Mouse (Mus musculus) embryonic facial prominence, embryonic 12.5 days (tissue): ENCODE measurements around the gene Usp20. TPM values are rescaled to one million over a fixed set of nuclear protein-coding genes. Genes with fewer than 3 reads are reported as not detected.

Source experiments
- ATAC-seq: fragments of 200-750 bp; cut with Nextera tagmentation; 2 replicates; pipeline ENCODE4 v1.8.0; 2017; ENCODE audit not compliant: insufficient number of reproducible peaks, insufficient read depth, low FRiP score, low TSS enrichment
- H3K27ac ChIP-seq: fragments of 300-500 bp; sonication (generic); 2 replicates; pipeline ENCODE4 v1.5.1; 2016; ENCODE audit warnings: mild to moderate bottlenecking
- H3K27me3 ChIP-seq: fragments of 300-500 bp; sonication (generic); 2 replicates; pipeline ENCODE4 v1.6.1; 2016; ENCODE audit warnings: mild to moderate bottlenecking, moderate library complexity
- H3K36me3 ChIP-seq: fragments of 300-500 bp; sonication (generic); 2 replicates; pipeline ENCODE4 v1.6.1; 2016; ENCODE audit warnings: mild to moderate bottlenecking
- H3K4me1 ChIP-seq: fragments of 300-500 bp; sonication (generic); 2 replicates; pipeline ENCODE4 v1.6.1; 2016
- H3K4me2 ChIP-seq: fragments of 300-500 bp; sonication (generic); replicated peaks from 2 replicates; pipeline ENCODE4 v1.6.1; 2016; ENCODE audit warnings: mild to moderate bottlenecking, moderate library complexity
- H3K4me3 ChIP-seq: fragments of 300-500 bp; sonication (generic); 2 replicates; pipeline ENCODE4 v1.5.1; 2016; ENCODE audit warnings: mild to moderate bottlenecking
- H3K9ac ChIP-seq: fragments of 300-500 bp; sonication (generic); 2 replicates; pipeline ENCODE4 v1.6.1; 2016; ENCODE audit warnings: mild to moderate bottlenecking, moderate library complexity
- H3K9me3 ChIP-seq: fragments of 300-500 bp; sonication (generic); 2 replicates; pipeline ENCODE4 v1.6.1; 2016; ENCODE audit warnings: mild to moderate bottlenecking, moderate library complexity
- WGBS: fragments of 180-500 bp; shearing (Covaris S2); methylation state at CpG from one replicate; pipeline ENCODE4 v1.1.7; 2016; 5-methylcytosine and 5-hydroxymethylcytosine counted together
- polyA plus RNA-seq: library from polyadenylated mRNA; unstranded; fragments of >200 nt; fragmentation: Nextera tagmentation; extraction: Ambion mirVana; gene quantifications from 2 replicates; pipeline ENCODE4 v1.2.1, GENCODE M21; 2016

Usp20 gene
- polyA plus RNA-seq, 1 experiment from 2014 or later, result 24.5 TPM

DNA sequence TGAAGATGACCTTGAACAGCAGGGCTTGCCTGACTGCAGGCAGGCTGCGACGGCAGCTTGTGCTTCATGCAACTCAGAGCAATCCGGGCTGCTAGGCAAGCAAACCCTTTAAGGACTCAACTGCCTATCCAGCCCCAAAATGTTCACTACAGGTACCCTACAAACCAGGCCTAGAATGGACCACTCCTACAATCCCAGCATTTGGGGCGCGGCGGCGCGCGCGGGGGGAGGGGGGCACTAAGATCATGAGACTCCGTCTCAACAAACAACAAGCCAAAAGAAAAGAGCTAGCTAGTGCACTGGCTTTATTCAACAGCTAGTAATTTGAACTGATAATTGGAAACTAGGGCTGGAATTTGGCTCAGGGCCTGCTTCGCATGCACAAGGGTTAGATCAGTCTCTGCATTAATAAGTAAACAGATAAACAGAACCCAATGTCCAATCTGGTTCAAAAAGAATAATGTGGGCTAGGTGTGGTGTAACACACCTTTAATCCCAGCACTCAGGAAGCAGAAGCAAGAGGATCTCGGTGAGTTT lies 85.0 kb downstream of the Usp20 start:
- Histone ChIP-seq H3K27ac (peak overlapping the region; percentile 42), H3K4me1 (peaks cover 24% of the 10 kb centered on the region), H3K27me3 (no peaks in the 10 kb centered on the region), H3K4me2 (no peak overlapping the region), H3K36me3 (peaks cover 3% of the 10 kb centered on the region), H3K9ac (no peak overlapping the region), H3K9me3 (no peaks in the 10 kb centered on the region), H3K4me3 (no peak overlapping the region)
- WGBS, result 75% methylated on average over 13 of the region's 13 CpGs
- ATAC-seq, result no peak

DNA sequence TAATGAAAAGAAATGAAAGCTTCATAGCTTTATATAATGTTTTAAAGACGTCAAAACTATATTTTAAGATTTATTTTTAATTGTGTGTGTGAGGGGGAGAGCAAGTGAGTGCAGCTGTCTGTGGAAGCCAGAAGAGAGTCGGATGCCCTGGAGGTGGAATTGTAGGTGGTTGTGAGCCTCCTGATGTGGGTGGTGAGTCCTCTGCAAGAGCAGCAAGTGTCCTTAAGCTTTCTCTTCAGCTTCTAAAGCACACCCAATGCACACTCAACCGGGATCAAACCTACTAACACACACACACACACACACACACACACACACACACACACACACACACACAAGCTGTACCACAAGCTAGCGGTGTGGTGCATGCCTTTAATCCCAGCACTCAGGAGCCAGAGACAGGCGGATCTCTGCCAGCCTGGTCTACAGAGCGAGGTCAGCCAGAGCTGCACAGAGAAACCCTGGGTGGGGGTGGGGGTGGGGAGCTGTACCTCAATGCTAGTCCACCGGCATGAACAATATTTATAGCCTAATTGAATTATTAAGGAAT lies 85.7 kb downstream of the Usp20 start:
- H3K36me3 ChIP-seq, result peaks cover 9% of the 10 kb centered on the region; the same call in 1 of the 2 replicates
- H3K27me3 ChIP-seq, result no peaks in the 10 kb centered on the region
- H3K4me1 ChIP-seq, result peaks cover 24% of the 10 kb centered on the region
- no peak overlapping the region for H3K9ac ChIP-seq
- H3K27ac ChIP-seq, result peak overlapping the region; percentile 96
- ATAC-seq, result peak; percentile 25; the same call in 1 of the 2 replicates
- H3K9me3 ChIP-seq, result no peaks in the 10 kb centered on the region
- no peak overlapping the region for H3K4me3 ChIP-seq
- WGBS, result 59% methylated on average over 6 of the region's 7 CpGs
- H3K4me2 ChIP-seq, result no peak overlapping the region

DNA sequence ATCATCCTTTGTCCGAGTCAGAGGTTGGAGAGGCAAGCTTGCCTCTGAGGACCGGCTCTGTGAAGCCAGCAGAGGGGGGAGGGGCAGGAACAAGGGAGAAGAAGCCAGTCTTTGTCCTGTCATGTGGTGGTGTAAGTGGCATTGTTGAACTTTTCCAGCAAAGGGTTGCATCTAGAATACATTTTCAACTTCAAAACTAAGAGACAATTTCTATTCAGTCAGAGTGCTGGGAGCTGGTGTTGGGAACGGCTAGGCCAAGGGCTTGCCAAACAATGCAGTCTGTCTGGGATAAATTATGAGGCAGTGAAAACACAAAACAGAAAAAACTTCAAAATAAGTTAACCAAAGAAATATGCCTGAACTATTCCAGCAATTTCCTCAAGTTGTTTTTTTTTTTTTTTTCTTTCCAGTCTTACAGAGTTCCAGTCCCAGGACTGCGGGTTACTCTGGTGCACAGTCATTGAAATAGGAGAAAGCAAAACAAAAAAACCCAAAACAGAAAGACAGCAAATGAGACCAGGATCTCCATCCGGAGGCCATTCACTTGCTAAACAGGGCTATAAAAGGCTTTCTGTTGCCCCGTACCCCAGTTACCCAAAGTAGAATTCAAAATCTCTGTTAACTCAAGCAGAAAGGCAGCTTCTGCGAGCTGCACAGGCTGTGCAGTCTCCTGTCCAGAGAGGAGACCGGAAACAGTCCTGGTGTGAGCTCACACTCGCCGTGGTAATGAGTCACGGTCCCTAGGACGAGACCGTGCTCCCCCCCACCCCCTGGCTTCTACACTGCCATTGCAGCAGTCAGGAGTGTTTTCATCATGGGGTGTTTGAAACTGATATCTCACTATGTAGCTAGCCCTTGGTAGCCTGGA lies 86.4 kb downstream of the Usp20 start:
- H3K36me3 ChIP-seq, result peaks cover 13% of the 10 kb centered on the region; the same call in 1 of the 2 replicates
- 10% methylated on average over 13 of the region's 13 CpGs for WGBS
- peak overlapping the region; percentile 25 for H3K4me2 ChIP-seq
- peaks cover 24% of the 10 kb centered on the region for H3K4me1 ChIP-seq
- no peaks in the 10 kb centered on the region for H3K9me3 ChIP-seq
- H3K27me3 ChIP-seq, result no peaks in the 10 kb centered on the region
- H3K27ac ChIP-seq, result peak overlapping the region; percentile 96
- H3K9ac ChIP-seq, result no peak overlapping the region
- no peak overlapping the region for H3K4me3 ChIP-seq
- peak; percentile 55; the same call in 1 of the 2 replicates for ATAC-seq

DNA sequence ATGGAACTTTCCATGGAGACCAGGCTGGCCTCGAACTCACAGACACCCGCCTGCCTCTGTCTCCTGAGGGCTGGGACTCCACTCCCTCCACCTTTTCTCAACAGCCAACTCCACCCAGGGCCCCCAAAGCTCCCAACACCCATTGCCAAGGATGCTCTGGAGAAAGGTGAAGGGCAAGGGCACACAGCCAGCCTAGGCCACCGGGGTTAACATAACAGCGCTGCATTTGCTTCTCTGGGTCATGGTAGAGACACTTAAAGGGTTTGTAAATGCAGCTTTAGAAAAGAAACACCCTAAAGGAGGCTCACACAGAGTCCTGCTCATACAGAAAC lies 87.0 kb downstream of the Usp20 start:
- no peaks in the 10 kb centered on the region for H3K9me3 ChIP-seq
- H3K4me3 ChIP-seq, result no peak overlapping the region
- H3K36me3 ChIP-seq, result peaks cover 19% of the 10 kb centered on the region
- 67% methylated on average over 4 of the region's 4 CpGs for WGBS
- H3K4me1 ChIP-seq, result peaks cover 24% of the 10 kb centered on the region
- H3K9ac ChIP-seq, result no peak overlapping the region
- ATAC-seq, result no peak
- peak overlapping the region; percentile 25 for H3K4me2 ChIP-seq
- peak overlapping the region; percentile 96 for H3K27ac ChIP-seq
- H3K27me3 ChIP-seq, result no peaks in the 10 kb centered on the region

DNA sequence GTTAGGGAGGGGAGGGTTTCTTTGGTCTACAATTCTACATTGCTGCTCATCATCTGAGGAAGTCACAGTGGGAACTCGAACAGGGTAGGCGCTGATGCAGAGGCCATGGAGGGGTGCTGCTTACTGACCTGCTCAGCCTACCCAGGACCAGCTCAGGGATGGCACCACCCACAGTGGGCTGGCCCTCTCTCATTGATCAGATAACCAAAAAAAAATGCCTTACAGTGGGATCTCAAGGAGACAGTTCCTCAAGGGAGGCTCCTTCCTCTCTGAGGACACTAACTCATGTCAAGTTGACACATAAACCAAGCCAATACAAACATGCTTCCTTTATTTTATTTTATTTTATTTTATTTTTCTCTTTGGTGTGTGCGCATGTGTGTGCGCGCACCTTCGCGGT lies 87.4 kb downstream of the Usp20 start:
- Histone ChIP-seq H3K27me3 (no peaks in the 10 kb centered on the region), H3K4me2 (no peak overlapping the region), H3K27ac (peak overlapping the region; percentile 96), H3K36me3 (peaks cover 21% of the 10 kb centered on the region), H3K4me1 (peaks cover 24% of the 10 kb centered on the region), H3K9me3 (no peaks in the 10 kb centered on the region), H3K9ac (no peak overlapping the region), H3K4me3 (no peak overlapping the region)
- no peak for ATAC-seq
- 85% methylated on average over 7 of the region's 7 CpGs for WGBS

Other genes with a start within 250 kb of the Usp20 start
- gene 1700001O22Rik, start 178.6 kb upstream of the Usp20 start, polyA plus RNA-seq, result 3.8 and 4.0 TPM in 2 replicates
- gene Ntmt1, start 174.5 kb upstream of the Usp20 start, polyA plus RNA-seq, result 105 and 106 TPM in 2 replicates
- gene Asb6, start 151.9 kb upstream of the Usp20 start, polyA plus RNA-seq, result 40.0 and 41.8 TPM in 2 replicates
- 106 and 121 TPM in 2 replicates for gene Prrx2, start 147.3 kb upstream of the Usp20 start, polyA plus RNA-seq
- gene Ptges, start 52.4 kb upstream of the Usp20 start, polyA plus RNA-seq, result 11.6 and 12.0 TPM in 2 replicates
- gene Tor1b, start 29.3 kb upstream of the Usp20 start, polyA plus RNA-seq, result 31.5 and 31.9 TPM in 2 replicates
- 82.8 and 83.2 TPM in 2 replicates for gene Tor1a, start 14.3 kb upstream of the Usp20 start, polyA plus RNA-seq
- 62.0 and 62.1 TPM in 2 replicates for gene BC005624, start 78 bp upstream of the Usp20 start, polyA plus RNA-seq
- gene Fnbp1, start 159.7 kb downstream of the Usp20 start, polyA plus RNA-seq, result 24.0 and 26.3 TPM in 2 replicates
- gene Gpr107, start 170.0 kb downstream of the Usp20 start, polyA plus RNA-seq, result 37.5 and 41.1 TPM in 2 replicates